In the genomic region with DNA sequence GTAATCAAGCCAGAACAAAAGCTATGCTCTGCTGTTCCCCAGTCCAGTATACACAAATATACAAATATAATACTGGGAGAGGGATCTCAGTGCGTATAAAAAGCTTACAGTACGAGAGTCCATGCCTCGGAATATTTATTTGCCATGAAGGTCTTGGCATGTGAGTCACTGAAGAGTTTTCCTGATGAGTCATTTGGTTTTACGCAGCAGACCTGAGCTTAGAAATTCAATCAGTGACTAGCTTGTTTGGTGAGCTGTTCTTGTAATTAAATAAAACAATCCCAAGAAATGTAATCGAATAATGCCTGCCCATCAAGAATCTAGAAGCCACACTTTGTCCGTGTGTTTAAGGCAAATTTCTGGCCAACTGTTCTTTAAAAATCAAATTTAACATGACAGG, we compare ENCODE assay signal across 22 mouse cellular contexts. TPM values are rescaled to one million over a fixed set of nuclear protein-coding genes. Genes with fewer than 3 reads are reported as not detected.
DNase-seq lines count a peak whose midpoint lies in the region; ATAC-seq and TF ChIP-seq lines count a peak whose summit lies in the region.
"Had no signal": no experiment of that assay in that cellular context is flagged by ENCODE, and none has a peak within 500 bp of the region (broad histone marks: within the 10 kb centered on the region; RNA-seq: fewer than 3 reads in every experiment).

No protein-coding gene starts in this region.

- DNase-seq in adrenal gland, adult (ENCODE audit: inconsistent age in 2 of 2, low spot score in 1 of 2), result peak; percentile 31 to 82
- no peak for DNase-seq in adrenal gland, postnatal 4 days (ENCODE audit: low spot score in 2 of 2)
- peak; percentile 72 for DNase-seq in Muller cell, postnatal 12 days (ENCODE audit: inconsistent ontology term)
- peak; percentile 8 for DNase-seq in adrenal gland, postnatal 10 days
- DNase-seq in fibroblast of lung, adult 2 months (ENCODE audit: low read depth), result peak; percentile 1
- no peak for DNase-seq in layer of hippocampus, postnatal 10 days (ENCODE audit: low spot score in 2 of 2)
- no peak for DNase-seq in thymus, postnatal 10 days (ENCODE audit: low spot score in 2 of 2)
- DNase-seq in lung, postnatal 0 days (ENCODE audit: low spot score), result no peak
- DNase-seq: cerebellum, adult 18-20 months; cerebellum, adult 9-11 months; gastrocnemius, postnatal 10 days; heart, adult 18-20 months; kidney, adult 8-10 months had no signal

- ATAC-seq in lung, postnatal 0 days, result no peak
- ATAC-seq: forebrain, embryonic 16.5 days; intestine, embryonic 16.5 days had no signal

- H3K4me2 ChIP-seq in lung, postnatal 0 days (replicated peaks; ENCODE audit: low read depth, low read length), result no peak overlapping the region
- H3K4me2 ChIP-seq: embryonic facial prominence, embryonic 15.5 days; forebrain, embryonic 12.5 days; heart, embryonic 11.5 days; heart, embryonic 15.5 days; hindbrain, embryonic 15.5 days had no signal

- H3K4me3 ChIP-seq in lung, postnatal 0 days (ENCODE audit: low read depth, low read length), result no peak overlapping the region
- H3K4me3 ChIP-seq: embryonic facial prominence, embryonic 15.5 days; forebrain, embryonic 12.5 days; heart, embryonic 15.5 days; hindbrain, embryonic 10.5 days; hindbrain, embryonic 15.5 days had no signal

- H3K9me3 ChIP-seq in lung, postnatal 0 days (ENCODE audit: low read length), result no peaks in the 10 kb centered on the region
- H3K9me3 ChIP-seq: embryonic facial prominence, embryonic 15.5 days; forebrain, embryonic 12.5 days; heart, embryonic 15.5 days; hindbrain, embryonic 10.5 days; hindbrain, embryonic 15.5 days had no signal

- no peak for TF ChIP-seq EP300 in lung, postnatal 0 days (IDR thresholded peaks at IDR 0.05)

- H3K27me3 ChIP-seq in lung, postnatal 0 days (replicated peaks; ENCODE audit: insufficient read depth, low read length), result no peaks in the 10 kb centered on the region
- H3K27me3 ChIP-seq: embryonic facial prominence, embryonic 15.5 days; forebrain, embryonic 12.5 days; heart, embryonic 15.5 days; hindbrain, embryonic 15.5 days had no signal

- H3K36me3 ChIP-seq in lung, postnatal 0 days (ENCODE audit: insufficient read depth, low read length), result no peaks in the 10 kb centered on the region
- H3K36me3 ChIP-seq: embryonic facial prominence, embryonic 15.5 days; forebrain, embryonic 12.5 days; heart, embryonic 15.5 days; hindbrain, embryonic 10.5 days; hindbrain, embryonic 15.5 days had no signal

- TF ChIP-seq CTCF in lung, postnatal 0 days (IDR thresholded peaks at IDR 0.05), result no peak

- no peaks in the 10 kb centered on the region for H3K4me1 ChIP-seq in lung, postnatal 0 days (ENCODE audit: insufficient read depth, low read depth, low read length)
- H3K4me1 ChIP-seq: embryonic facial prominence, embryonic 15.5 days; forebrain, embryonic 12.5 days; heart, embryonic 15.5 days; hindbrain, embryonic 10.5 days; hindbrain, embryonic 15.5 days had no signal

- H3K27ac ChIP-seq in lung, postnatal 0 days (ENCODE audit: low read length), result no peak overlapping the region
- H3K27ac ChIP-seq: embryonic facial prominence, embryonic 15.5 days; forebrain, embryonic 12.5 days; heart, embryonic 15.5 days; hindbrain, embryonic 10.5 days; hindbrain, embryonic 15.5 days had no signal

- WGBS in lung, postnatal 0 days, result 71% methylated on average over 6 of the region's 6 CpGs

- H3K9ac ChIP-seq in lung, postnatal 0 days (replicated peaks; ENCODE audit: low read depth), result no peak overlapping the region
- H3K9ac ChIP-seq: embryonic facial prominence, embryonic 15.5 days; forebrain, embryonic 12.5 days; heart, embryonic 15.5 days; hindbrain, embryonic 15.5 days had no signal

RNA-seq across cellular contexts. Expression of a gene that starts 37.4 kb away (rescaled TPM):
- 1 to 10 TPM; 2.5 to 3.9 TPM for total RNA-seq in adrenal gland, postnatal 4 days (2021)
- 1 to 10 TPM; 1.4 to 3.3 TPM for total RNA-seq in adrenal gland, postnatal 10 days (2021)
- 1 to 10 TPM; 5.6 to 6.7 TPM for total RNA-seq in layer of hippocampus, postnatal 10 days (2021)
- polyA plus RNA-seq in lung, postnatal 0 days (2015; fragmentation: Nextera tagmentation; extraction: Ambion mirVana), result 0.06 TPM in 2 replicates
- total RNA-seq: heart, adult 18-20 months; heart, postnatal 25 days had no signal

Comparison
In these comparisons a context has a peak if more than half of its experiments do, and no peak if none do; other contexts are left out.
1. DNase-seq: peak in adrenal gland, adult (2 of 2), Muller cell, postnatal 12 days (single experiment), adrenal gland, postnatal 10 days (single experiment) and fibroblast of lung, adult 2 months (single experiment); none in adrenal gland, postnatal 4 days (0 of 2), layer of hippocampus, postnatal 10 days (0 of 2), thymus, postnatal 10 days (0 of 2) and lung, postnatal 0 days (single experiment).